Mouse (Mus musculus) heart, postnatal 0 days (tissue): ENCODE measurements around the gene Gabbr1.

Experiments
- CTCF ChIP-seq: IDR thresholded peaks from 2 replicates; pipeline ENCODE4 v1.5.1; 2016; ENCODE audit warnings: antibody characterized with exemption, control low read depth, low read depth
- EP300 ChIP-seq: IDR thresholded peaks from 2 replicates; pipeline ENCODE4 v1.6.1; 2016; ENCODE audit warnings: antibody characterized with exemption, low read depth

DNA sequence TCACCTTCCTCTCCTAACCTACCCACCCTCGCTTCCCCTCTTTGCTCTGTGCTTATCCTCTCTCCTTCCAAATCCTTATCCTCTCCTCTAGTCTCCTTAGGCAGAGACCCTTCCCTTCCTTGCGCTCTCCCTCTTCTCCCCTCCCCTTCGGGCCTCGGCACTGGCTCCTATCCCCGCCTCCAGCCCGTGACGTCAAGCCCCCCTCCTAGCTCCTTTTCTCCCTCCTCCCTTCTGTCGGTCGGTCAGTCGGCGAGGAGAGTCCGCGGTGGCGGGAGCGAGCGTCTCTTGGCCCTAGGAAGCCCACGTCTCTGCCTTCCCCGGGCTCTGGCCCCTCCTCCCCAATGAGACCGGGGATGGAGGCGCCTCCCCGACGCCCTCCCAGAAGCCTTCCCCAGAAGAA, 4.6 kb downstream of the Gabbr1 start:
- TF ChIP-seq CTCF (no peak), EP300 (no peak)
